9 mouse cellular contexts compared by ENCODE assay signal in the genomic region with DNA sequence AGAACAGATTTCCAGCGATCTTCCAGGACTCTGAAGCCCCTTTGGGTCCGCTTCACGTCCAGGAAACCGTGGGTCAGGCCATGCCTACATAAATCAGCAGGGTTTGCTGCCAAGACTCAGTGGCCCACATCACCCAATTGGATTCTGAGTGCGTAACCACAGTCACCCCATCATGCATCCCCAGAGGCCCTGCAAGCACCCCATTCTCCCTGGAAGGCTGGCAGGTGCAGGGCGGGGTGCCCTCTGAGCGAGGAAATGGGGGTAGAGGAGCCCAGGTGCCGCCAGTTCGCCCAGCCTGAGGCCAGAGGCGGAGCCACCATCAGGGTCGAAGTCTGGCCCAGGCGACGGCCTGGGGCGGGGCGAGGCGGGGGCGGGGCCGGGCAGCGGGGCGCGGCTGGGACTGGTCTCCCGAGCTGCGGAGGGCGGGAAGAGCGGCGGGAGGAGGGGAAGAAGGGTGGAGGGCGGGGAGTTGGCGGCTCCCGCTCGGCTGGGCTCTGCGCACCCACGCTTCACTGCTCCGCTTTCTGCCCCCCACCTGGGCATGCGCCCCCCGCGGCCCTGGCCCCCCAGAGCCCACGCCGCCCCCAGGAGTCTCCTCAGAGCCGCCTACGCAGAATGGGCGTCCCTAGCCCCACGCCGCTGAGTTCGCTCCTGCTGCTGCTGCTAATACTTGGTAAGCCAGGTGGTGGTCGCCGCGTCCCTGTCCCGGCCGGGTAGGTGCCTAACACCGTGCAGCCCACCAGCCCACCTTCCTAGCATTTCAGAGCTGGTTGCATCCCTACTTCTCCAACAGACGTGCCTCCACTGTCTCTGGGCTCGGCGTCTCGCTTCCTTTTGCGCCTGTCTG. TPM values are rescaled to one million over a fixed set of nuclear protein-coding genes. Genes with fewer than 3 reads are reported as not detected.
DNase-seq lines count a peak whose midpoint lies in the region; ATAC-seq and TF ChIP-seq lines count a peak whose summit lies in the region.
"Had no signal": no experiment of that assay in that cellular context is flagged by ENCODE, and none has a peak within 500 bp of the region (broad histone marks: within the 10 kb centered on the region; RNA-seq: fewer than 3 reads in every experiment).

No protein-coding gene starts in this region.

- H3K4me1 ChIP-seq in embryonic facial prominence, embryonic 12.5 days, result peaks cover 22% of the 10 kb centered on the region
- peaks cover 50% of the 10 kb centered on the region for H3K4me1 ChIP-seq in liver, embryonic 15.5 days (replicated peaks)
- peaks cover 32% of the 10 kb centered on the region for H3K4me1 ChIP-seq in neural tube, embryonic 11.5 days (ENCODE audit: control insufficient read depth, insufficient read depth, low read length)
- peaks cover 26% of the 10 kb centered on the region for H3K4me1 ChIP-seq in stomach, embryonic 16.5 days (ENCODE audit: control insufficient read depth, insufficient read depth, low read length)

- H3K27me3 ChIP-seq in C2C12 (ENCODE audit: control insufficient read depth, insufficient read depth, insufficient read length), result no peaks in the 10 kb centered on the region
- no peaks in the 10 kb centered on the region for H3K27me3 ChIP-seq in embryonic facial prominence, embryonic 12.5 days
- H3K27me3 ChIP-seq in liver, embryonic 15.5 days, result no peaks in the 10 kb centered on the region
- H3K27me3 ChIP-seq in neural tube, embryonic 11.5 days (ENCODE audit: control insufficient read depth, insufficient read depth, low read length), result no peaks in the 10 kb centered on the region
- H3K27me3 ChIP-seq in stomach, embryonic 16.5 days (ENCODE audit: control insufficient read depth, insufficient read depth, low read length), result no peaks in the 10 kb centered on the region

- peak overlapping the region; percentile 79 for H3K27ac ChIP-seq in embryonic facial prominence, embryonic 12.5 days
- peak overlapping the region; percentile 85 for H3K27ac ChIP-seq in liver, embryonic 15.5 days (replicated peaks)
- 0 out of 2 replicates have a peak overlapping the region, but pooled peaks have one; percentile 60 for H3K27ac ChIP-seq in neural tube, embryonic 11.5 days (ENCODE audit: low read depth, low read length)
- H3K27ac ChIP-seq in stomach, embryonic 16.5 days (ENCODE audit: low read length), result peak overlapping the region; percentile 98

- H3K9ac ChIP-seq in embryonic facial prominence, embryonic 12.5 days, result peak overlapping the region; percentile 82
- H3K9ac ChIP-seq in liver, embryonic 15.5 days, result peak overlapping the region; percentile 79
- H3K9ac ChIP-seq in neural tube, embryonic 11.5 days (ENCODE audit: low read length), result peak overlapping the region; percentile 68
- peak overlapping the region; percentile 81 for H3K9ac ChIP-seq in stomach, embryonic 16.5 days (ENCODE audit: low read length)

- H3K9me3 ChIP-seq in embryonic facial prominence, embryonic 12.5 days, result no peaks in the 10 kb centered on the region
- H3K9me3 ChIP-seq in liver, embryonic 15.5 days (replicated peaks), result no peaks in the 10 kb centered on the region
- no peaks in the 10 kb centered on the region for H3K9me3 ChIP-seq in neural tube, embryonic 11.5 days (ENCODE audit: control insufficient read depth, low read length)
- no peaks in the 10 kb centered on the region for H3K9me3 ChIP-seq in stomach, embryonic 16.5 days (replicated peaks; ENCODE audit: control insufficient read depth, low read length)

- H3ac ChIP-seq in C2C12 (ENCODE audit: control insufficient read depth, insufficient read length, low read depth), result peak overlapping the region; percentile 86

- H3K4me2 ChIP-seq in embryonic facial prominence, embryonic 12.5 days (replicated peaks), result peak overlapping the region; percentile 94
- H3K4me2 ChIP-seq in liver, embryonic 15.5 days, result peak overlapping the region; percentile 90
- H3K4me2 ChIP-seq in neural tube, embryonic 11.5 days (ENCODE audit: low read depth), result peak overlapping the region; percentile 95
- peak overlapping the region; percentile 94 for H3K4me2 ChIP-seq in stomach, embryonic 16.5 days (ENCODE audit: low read depth, low read length)

- TF ChIP-seq CTCF in C2C12 (IDR thresholded peaks at IDR 0.05; ENCODE audit: control insufficient read depth, insufficient read depth, insufficient read length), result no peak

- peak; percentile 79 to 87 for DNase-seq in adrenal gland, postnatal 4 days (ENCODE audit: low spot score in 2 of 2)
- DNase-seq in heart, adult 9 months (ENCODE audit: low spot score in 2 of 2), result peak; percentile 88 to 91
- DNase-seq in kidney, adult 9 months, result peak; percentile 93
- DNase-seq in neural tube, embryonic 11.5 days (ENCODE audit: low spot score), result peak; percentile 91

- H3K79me2 ChIP-seq in C2C12 (ENCODE audit: control insufficient read depth, insufficient read depth), result peaks cover 16% of the 10 kb centered on the region

- peaks cover 7% of the 10 kb centered on the region for H3K79me3 ChIP-seq in C2C12 (ENCODE audit: low read depth)

- H3K4me3 ChIP-seq in C2C12 (ENCODE audit: insufficient read depth, poor library complexity, severe bottlenecking), result peak overlapping the region; percentile 59
- peak overlapping the region; percentile 77 for H3K4me3 ChIP-seq in embryonic facial prominence, embryonic 12.5 days
- H3K4me3 ChIP-seq in liver, embryonic 15.5 days (replicated peaks), result peak overlapping the region; percentile 75
- peak overlapping the region; percentile 79 for H3K4me3 ChIP-seq in neural tube, embryonic 11.5 days (ENCODE audit: low read depth, low read length)
- H3K4me3 ChIP-seq in stomach, embryonic 16.5 days (replicated peaks; ENCODE audit: low read length), result peak overlapping the region; percentile 71

- peak; percentile 74 for ATAC-seq in embryonic facial prominence, embryonic 12.5 days (ENCODE audit: insufficient number of reproducible peaks, insufficient read depth, low FRiP score, low TSS enrichment)
- ATAC-seq in liver, embryonic 15.5 days (ENCODE audit: insufficient read depth), result peak; percentile 86
- ATAC-seq in neural tube, embryonic 11.5 days (ENCODE audit: insufficient read depth, low FRiP score, low TSS enrichment), result peak; percentile 68
- ATAC-seq in stomach, embryonic 16.5 days (ENCODE audit: insufficient read depth, low FRiP score), result peak; percentile 83

- no peaks in the 10 kb centered on the region for H3K36me3 ChIP-seq in C2C12 (ENCODE audit: control insufficient read depth, insufficient read depth)
- no peaks in the 10 kb centered on the region for H3K36me3 ChIP-seq in embryonic facial prominence, embryonic 12.5 days
- H3K36me3 ChIP-seq in liver, embryonic 15.5 days (replicated peaks), result 0 out of 2 replicates have a peak, but pooled peaks cover 2% of the 10 kb centered on the region
- H3K36me3 ChIP-seq in neural tube, embryonic 11.5 days (ENCODE audit: control insufficient read depth, insufficient read depth, low read length), result 0 out of 2 replicates have a peak, but pooled peaks cover 2% of the 10 kb centered on the region
- H3K36me3 ChIP-seq in stomach, embryonic 16.5 days (ENCODE audit: control insufficient read depth, insufficient read depth, low read length), result no peaks in the 10 kb centered on the region

- WGBS in embryonic facial prominence, embryonic 12.5 days, result under 1% methylated on average over 31 of the region's 55 CpGs
- under 1% methylated on average over 45 of the region's 55 CpGs for WGBS in liver, embryonic 15.5 days (ENCODE audit: insufficient replicate concordance)
- under 1% methylated on average over 32 of the region's 55 CpGs for WGBS in neural tube, embryonic 11.5 days
- WGBS in stomach, embryonic 16.5 days, result under 1% methylated on average over 49 of the region's 55 CpGs

TF ChIP-seq in C2C12, 6 proteins besides CTCF, POLR2A, EP300 and RAD21 (continues in another document):
- TF ChIP-seq MAX (IDR thresholded peaks at IDR 0.05), result no peak

RNA-seq across cellular contexts. Expression of gene Atp1a2, which starts 14.3 kb away (rescaled TPM):
- polyA plus RNA-seq in C2C12 (2012; fragmentation: generic; extraction: Trizol), result 0.76 TPM
- total RNA-seq in adrenal gland, postnatal 4 days (2021), result 10 to 100 TPM; 50.9 to 70.2 TPM
- polyA plus RNA-seq in embryonic facial prominence, embryonic 12.5 days (2016; fragmentation: Nextera tagmentation; extraction: Ambion mirVana), result 4.5 and 4.7 TPM in 2 replicates
- 0.39 and 0.40 TPM in 2 replicates for polyA plus RNA-seq in liver, embryonic 15.5 days (2015; fragmentation: Nextera tagmentation; extraction: Ambion mirVana)
- polyA plus RNA-seq in neural tube, embryonic 11.5 days (2014; fragmentation: Nextera tagmentation; extraction: Ambion mirVana), result 1.3 and 1.6 TPM in 2 replicates
- 5.7 and 7.5 TPM in 2 replicates for polyA plus RNA-seq in stomach, embryonic 16.5 days (2015; fragmentation: Nextera tagmentation; extraction: Ambion mirVana)

RNA-seq across cellular contexts. Expression of gene Kcnj9, which starts 17.0 kb away (rescaled TPM):
- polyA plus RNA-seq in C2C12 (2012; fragmentation: generic; extraction: Trizol), result 0.06 TPM
- under 1 TPM; 0.11 to 0.20 TPM for total RNA-seq in adrenal gland, postnatal 4 days (2021)
- 0.15 and 0.22 TPM in 2 replicates for polyA plus RNA-seq in embryonic facial prominence, embryonic 12.5 days (2016; fragmentation: Nextera tagmentation; extraction: Ambion mirVana)
- polyA plus RNA-seq in liver, embryonic 15.5 days (2015; fragmentation: Nextera tagmentation; extraction: Ambion mirVana), result 0.03 TPM in 1 of 2 replicates, not detected in the other
- polyA plus RNA-seq in neural tube, embryonic 11.5 days (2014; fragmentation: Nextera tagmentation; extraction: Ambion mirVana), result 0.30 and 0.84 TPM in 2 replicates
- 0.07 TPM in 1 of 2 replicates, not detected in the other for polyA plus RNA-seq in stomach, embryonic 16.5 days (2015; fragmentation: Nextera tagmentation; extraction: Ambion mirVana)

RNA-seq across cellular contexts. Expression of gene Kcnj10, which starts 28.9 kb away (rescaled TPM):
- not detected for polyA plus RNA-seq in C2C12 (2012; fragmentation: generic; extraction: Trizol)
- total RNA-seq in adrenal gland, postnatal 4 days (2021), result 1 to 10 TPM; 1.8 to 4.5 TPM
- 0.06 and 0.08 TPM in 2 replicates for polyA plus RNA-seq in embryonic facial prominence, embryonic 12.5 days (2016; fragmentation: Nextera tagmentation; extraction: Ambion mirVana)
- polyA plus RNA-seq in liver, embryonic 15.5 days (2015; fragmentation: Nextera tagmentation; extraction: Ambion mirVana), result 0.09 and 0.12 TPM in 2 replicates
- 0.85 and 0.93 TPM in 2 replicates for polyA plus RNA-seq in neural tube, embryonic 11.5 days (2014; fragmentation: Nextera tagmentation; extraction: Ambion mirVana)
- polyA plus RNA-seq in stomach, embryonic 16.5 days (2015; fragmentation: Nextera tagmentation; extraction: Ambion mirVana), result 0.07 and 0.19 TPM in 2 replicates

RNA-seq across cellular contexts. Expression of gene Igsf8, which starts 50.7 kb away (rescaled TPM):
- 95.3 TPM for polyA plus RNA-seq in C2C12 (2012; fragmentation: generic; extraction: Trizol)
- 10 to 100 TPM; 45.3 to 55.6 TPM for total RNA-seq in adrenal gland, postnatal 4 days (2021)
- 45.4 and 45.8 TPM in 2 replicates for polyA plus RNA-seq in embryonic facial prominence, embryonic 12.5 days (2016; fragmentation: Nextera tagmentation; extraction: Ambion mirVana)
- polyA plus RNA-seq in liver, embryonic 15.5 days (2015; fragmentation: Nextera tagmentation; extraction: Ambion mirVana), result 17.9 and 23.1 TPM in 2 replicates
- polyA plus RNA-seq in neural tube, embryonic 11.5 days (2014; fragmentation: Nextera tagmentation; extraction: Ambion mirVana), result 121 and 142 TPM in 2 replicates
- 27.8 and 35.0 TPM in 2 replicates for polyA plus RNA-seq in stomach, embryonic 16.5 days (2015; fragmentation: Nextera tagmentation; extraction: Ambion mirVana)

RNA-seq across cellular contexts. Expression of gene Atp1a4, which starts 53.9 kb away (rescaled TPM):
- polyA plus RNA-seq in C2C12 (2012; fragmentation: generic; extraction: Trizol), result not detected
- total RNA-seq in adrenal gland, postnatal 4 days (2021), result under 1 TPM; 0.39 to 0.45 TPM
- not detected in 2 replicates for polyA plus RNA-seq in embryonic facial prominence, embryonic 12.5 days (2016; fragmentation: Nextera tagmentation; extraction: Ambion mirVana)
- 0.02 TPM in 1 of 2 replicates, not detected in the other for polyA plus RNA-seq in liver, embryonic 15.5 days (2015; fragmentation: Nextera tagmentation; extraction: Ambion mirVana)
- not detected in 2 replicates for polyA plus RNA-seq in neural tube, embryonic 11.5 days (2014; fragmentation: Nextera tagmentation; extraction: Ambion mirVana)
- polyA plus RNA-seq in stomach, embryonic 16.5 days (2015; fragmentation: Nextera tagmentation; extraction: Ambion mirVana), result 0.04 TPM in 1 of 2 replicates, not detected in the other
- polyA plus RNA-seq: frontal cortex, adult 2 months had no signal

Comparison
In these comparisons a context has a peak if more than half of its experiments do, and no peak if none do; other contexts are left out.
1. Peak in every context shown above with its lines: DNase-seq, ATAC-seq, H3K4me3 ChIP-seq and H3K27ac ChIP-seq.